Mouse (Mus musculus) forebrain, embryonic 13.5 days (tissue): ENCODE measurements around the gene Nab2. TPM values are rescaled to one million over a fixed set of nuclear protein-coding genes. Genes with fewer than 3 reads are reported as not detected.
A peak's percentile ranks its signal among the peaks of the same experiment; 100 is the strongest.

Experiments
- ATAC-seq: fragments of 200-750 bp; cut with Nextera tagmentation; 2 replicates; pipeline ENCODE4 v1.8.0; 2017
- H3K27ac ChIP-seq: fragments of 300-500 bp; sonication (generic); 2 replicates; pipeline ENCODE4 v1.5.1; 2015; ENCODE audit warnings: inconsistent platforms, mild to moderate bottlenecking, moderate library complexity
- H3K27me3 ChIP-seq: fragments of 300-500 bp; sonication (generic); 2 replicates; pipeline ENCODE4 v1.6.1; 2015; ENCODE audit warnings: mild to moderate bottlenecking, inconsistent platforms
- H3K36me3 ChIP-seq: fragments of 300-500 bp; sonication (generic); 2 replicates; pipeline ENCODE4 v1.6.1; 2015; ENCODE audit warnings: mild to moderate bottlenecking, inconsistent platforms; ENCODE audit not compliant: poor library complexity, severe bottlenecking
- H3K4me1 ChIP-seq: fragments of 300-500 bp; sonication (generic); 2 replicates; pipeline ENCODE4 v1.6.1; 2015; ENCODE audit warnings: inconsistent platforms
- H3K4me2 ChIP-seq: fragments of 300-500 bp; sonication (generic); 2 replicates; pipeline ENCODE4 v1.6.1; 2015; ENCODE audit warnings: inconsistent platforms, mild to moderate bottlenecking, moderate library complexity
- H3K4me3 ChIP-seq: fragments of 300-500 bp; sonication (generic); 2 replicates; pipeline ENCODE4 v1.5.1; 2015; ENCODE audit warnings: mild to moderate bottlenecking, inconsistent platforms
- H3K9ac ChIP-seq: fragments of 300-500 bp; sonication (generic); 2 replicates; pipeline ENCODE4 v1.6.1; 2015; ENCODE audit warnings: mild to moderate bottlenecking, inconsistent platforms
- H3K9me3 ChIP-seq: fragments of 300-500 bp; sonication (generic); replicated peaks from 2 replicates; pipeline ENCODE4 v1.6.1; 2016; ENCODE audit warnings: inconsistent platforms
- WGBS: fragments of 180-500 bp; shearing (Covaris S2); methylation state at CpG from one replicate; pipeline ENCODE4 v1.1.7; 2015; 5-methylcytosine and 5-hydroxymethylcytosine counted together
- polyA plus RNA-seq: library from polyadenylated mRNA; unstranded; fragments of >200 nt; fragmentation: Nextera tagmentation; extraction: Ambion mirVana; gene quantifications from 2 replicates; pipeline ENCODE4 v1.2.1, GENCODE M21; 2015

The Nab2 gene
- polyA plus RNA-seq, 1 experiment from 2014 or later, result 1.6 TPM

- Histone ChIP-seq H3K4me1 (no peaks in the 10 kb centered on the region), H3K9me3 (no peaks in the 10 kb centered on the region), H3K4me3 (no peak overlapping the region), H3K36me3 (no peaks in the 10 kb centered on the region), H3K4me2 (no peak overlapping the region), H3K27ac (no peak overlapping the region), H3K27me3 (no peaks in the 10 kb centered on the region), H3K9ac (no peak overlapping the region)
- WGBS, result 82% methylated on average over 7 of the region's 7 CpGs
- no peak for ATAC-seq
Observed at GRCm38 (mm10) chr10:127632668-127633271, 35.6 kb downstream of the Nab2 start.

DNA sequence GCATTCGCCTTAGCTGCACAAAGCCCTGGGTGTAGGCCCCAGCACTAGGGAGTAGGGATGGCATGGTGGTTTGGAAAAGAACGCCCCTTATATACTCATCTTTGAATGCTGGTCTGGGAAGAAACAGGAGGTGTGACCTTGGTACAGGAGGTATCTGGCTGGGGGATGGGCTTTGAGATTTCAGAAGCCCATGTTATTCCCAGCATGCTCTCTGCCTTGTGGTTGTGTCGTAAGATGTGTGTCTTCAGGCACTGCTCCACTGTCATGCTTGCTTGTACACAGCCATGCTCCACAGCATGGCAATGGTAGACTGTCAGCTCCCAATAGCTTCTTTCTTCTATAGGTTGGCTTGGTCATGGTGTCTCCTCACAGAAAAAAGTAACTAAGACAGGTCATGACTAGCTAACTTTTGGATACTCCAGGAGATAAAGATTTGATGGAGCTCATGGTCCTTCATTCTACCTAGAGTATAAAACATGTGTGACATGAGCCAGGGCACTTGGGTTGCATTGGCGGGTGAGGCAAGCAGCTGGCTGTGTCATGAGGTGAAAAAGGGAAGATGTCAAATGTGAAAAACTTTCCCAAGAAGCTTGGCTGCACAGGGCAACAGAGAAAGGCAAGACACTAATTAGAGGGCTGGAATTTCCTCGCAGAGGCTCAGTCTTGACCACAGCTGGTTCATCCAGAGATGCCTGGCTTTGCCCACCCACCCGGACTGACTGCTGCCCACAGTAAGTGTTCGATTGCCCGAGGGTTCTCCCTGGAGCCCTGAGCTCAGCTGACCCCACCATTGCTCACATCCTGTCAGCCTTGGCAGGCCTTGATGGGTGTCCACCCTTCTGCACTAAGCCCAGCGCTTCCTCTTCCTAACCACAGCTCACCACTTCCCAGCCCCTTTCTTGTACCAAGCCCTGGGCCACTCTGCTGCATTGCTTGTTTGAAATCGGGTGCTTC is 36.8 kb downstream of the Nab2 start:
- Histone ChIP-seq H3K4me1 (no peaks in the 10 kb centered on the region), H3K27ac (no peak overlapping the region), H3K9me3 (0 out of 2 replicates have a peak, but pooled peaks cover 4% of the 10 kb centered on the region), H3K4me3 (no peak overlapping the region), H3K36me3 (no peaks in the 10 kb centered on the region), H3K9ac (no peak overlapping the region), H3K4me2 (no peak overlapping the region), H3K27me3 (no peaks in the 10 kb centered on the region)
- WGBS, result 87% methylated on average over 10 of the region's 10 CpGs
- ATAC-seq, result no peak

GRCm38 (mm10) chr10:127626433-127626832 is 41.9 kb downstream of the Nab2 start:
- H3K4me1 ChIP-seq, result peaks cover 9% of the 10 kb centered on the region
- H3K4me3 ChIP-seq, result no peak overlapping the region
- 0 out of 2 replicates have a peak, but pooled peaks cover 4% of the 10 kb centered on the region for H3K9me3 ChIP-seq
- no peak for ATAC-seq
- no peaks in the 10 kb centered on the region for H3K36me3 ChIP-seq
- no peaks in the 10 kb centered on the region for H3K27me3 ChIP-seq
- 93% methylated on average over 3 of the region's 3 CpGs for WGBS
- H3K4me2 ChIP-seq, result no peak overlapping the region
- H3K27ac ChIP-seq, result no peak overlapping the region
- H3K9ac ChIP-seq, result no peak overlapping the region

DNA sequence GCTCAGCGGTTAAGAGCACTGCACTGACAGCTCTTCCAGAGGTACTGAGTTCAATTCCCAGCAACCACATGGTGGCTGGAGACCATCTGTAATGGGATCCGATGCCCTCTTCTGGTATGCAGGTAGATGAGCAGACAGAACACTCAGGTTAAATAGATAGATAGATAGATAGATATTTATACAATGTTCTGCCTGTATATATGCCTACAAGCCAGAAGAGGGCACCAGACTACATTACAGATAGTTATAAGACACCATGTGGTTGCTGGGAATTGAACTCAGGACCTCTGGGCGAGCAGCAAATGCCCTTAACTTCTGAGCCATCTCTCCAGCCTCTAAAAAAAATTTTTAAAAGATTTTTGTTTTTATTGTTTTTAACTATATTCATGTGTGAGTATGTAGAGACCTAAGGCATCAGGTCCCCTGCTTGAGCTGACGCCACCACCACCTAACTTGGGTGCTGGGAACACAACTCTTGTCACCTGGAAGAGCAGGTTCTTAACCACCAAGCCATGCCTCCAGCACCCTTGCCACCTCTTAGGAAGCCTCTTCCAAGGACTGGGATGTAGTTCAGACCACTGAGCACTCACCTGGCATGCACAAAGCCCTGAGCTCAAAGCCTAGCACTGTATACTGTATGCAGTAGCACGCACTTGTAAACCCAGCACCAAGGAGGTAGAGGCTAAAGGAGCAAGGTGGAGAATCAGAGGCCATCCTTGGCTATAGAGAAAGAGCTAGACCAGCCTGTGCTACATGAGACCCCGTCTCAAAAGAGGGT is 44.7 kb downstream of the Nab2 start:
- ATAC-seq, result no peak
- no peak overlapping the region for H3K9ac ChIP-seq
- H3K27ac ChIP-seq, result no peak overlapping the region
- 90% methylated on average over 6 of the region's 6 CpGs for WGBS
- no peaks in the 10 kb centered on the region for H3K36me3 ChIP-seq
- H3K9me3 ChIP-seq, result 0 out of 2 replicates have a peak, but pooled peaks cover 4% of the 10 kb centered on the region
- H3K27me3 ChIP-seq, result no peaks in the 10 kb centered on the region
- no peak overlapping the region for H3K4me3 ChIP-seq
- no peak overlapping the region for H3K4me2 ChIP-seq
- H3K4me1 ChIP-seq, result peaks cover 24% of the 10 kb centered on the region

GRCm38 (mm10) chr10:127622661-127623060 is 45.7 kb downstream of the Nab2 start:
- no peak for ATAC-seq
- H3K27me3 ChIP-seq, result no peaks in the 10 kb centered on the region
- H3K9me3 ChIP-seq, result 0 out of 2 replicates have a peak, but pooled peaks cover 4% of the 10 kb centered on the region
- peaks cover 33% of the 10 kb centered on the region for H3K4me1 ChIP-seq
- no peak overlapping the region for H3K27ac ChIP-seq
- H3K4me3 ChIP-seq, result no peak overlapping the region
- H3K36me3 ChIP-seq, result no peaks in the 10 kb centered on the region
- 64% methylated on average over 4 of the region's 4 CpGs for WGBS
- no peak overlapping the region for H3K9ac ChIP-seq
- no peak overlapping the region for H3K4me2 ChIP-seq

GRCm38 (mm10) chr10:127622057-127622392 is 46.3 kb downstream of the Nab2 start:
- no peaks in the 10 kb centered on the region for H3K27me3 ChIP-seq
- ATAC-seq, result peak; percentile 23
- peak overlapping the region; percentile 88 for H3K4me2 ChIP-seq
- 0 out of 2 replicates have a peak, but pooled peaks cover 4% of the 10 kb centered on the region for H3K9me3 ChIP-seq
- H3K9ac ChIP-seq, result peak overlapping the region; percentile 73
- peak overlapping the region; percentile 88 for H3K4me3 ChIP-seq
- peak overlapping the region; percentile 92 for H3K27ac ChIP-seq
- WGBS, result under 1% methylated on average over 13 of the region's 13 CpGs
- H3K36me3 ChIP-seq, result peaks cover 3% of the 10 kb centered on the region; the same call in 1 of the 2 replicates
- peaks cover 40% of the 10 kb centered on the region for H3K4me1 ChIP-seq

- Histone ChIP-seq H3K27ac (peak overlapping the region; percentile 92), H3K4me1 (peaks cover 44% of the 10 kb centered on the region), H3K4me3 (peak overlapping the region; percentile 88), H3K27me3 (no peaks in the 10 kb centered on the region), H3K36me3 (peaks cover 4% of the 10 kb centered on the region; the same call in 1 of the 2 replicates), H3K9me3 (no peaks in the 10 kb centered on the region), H3K9ac (peak overlapping the region; percentile 73), H3K4me2 (peak overlapping the region; percentile 88)
- peak; percentile 88 for ATAC-seq
- WGBS, result 0% methylated on average over 34 of the region's 39 CpGs
Observed at GRCm38 (mm10) chr10:127621191-127622056, 46.9 kb downstream of the Nab2 start.

GRCm38 (mm10) chr10:127620406-127621190 is 47.8 kb downstream of the Nab2 start, which contains the start of gene Lrp1:
Gene Lrp1 (minus strand): TSS chr10:127621148.
- ATAC-seq, result peak; percentile 81
- Histone ChIP-seq H3K9ac (peak within 1 kb of the TSS; percentile 95), H3K27ac (peak within 1 kb of the TSS; percentile 92), H3K36me3 (peaks cover 4% of the 10 kb centered on the region; the same call in 1 of the 2 replicates), H3K9me3 (no peaks in the 10 kb centered on the region), H3K27me3 (no peaks in the 10 kb centered on the region), H3K4me3 (peak within 1 kb of the TSS; percentile 88), H3K4me1 (peaks cover 53% of the 10 kb centered on the region), H3K4me2 (peak within 1 kb of the TSS; percentile 88)
- WGBS, result under 1% methylated on average over 26 of the region's 32 CpGs

- H3K36me3 ChIP-seq, result peaks cover 4% of the 10 kb centered on the region; the same call in 1 of the 2 replicates
- H3K9ac ChIP-seq, result peak overlapping the region; percentile 95
- H3K4me3 ChIP-seq, result peak overlapping the region; percentile 88
- 0% methylated on average over 11 of the region's 12 CpGs for WGBS
- peaks cover 59% of the 10 kb centered on the region for H3K4me1 ChIP-seq
- H3K9me3 ChIP-seq, result no peaks in the 10 kb centered on the region
- H3K4me2 ChIP-seq, result peak overlapping the region; percentile 88
- no peaks in the 10 kb centered on the region for H3K27me3 ChIP-seq
- H3K27ac ChIP-seq, result peak overlapping the region; percentile 89
- 0 out of 2 replicates have a peak, but pooled peaks have one; percentile 0 for ATAC-seq
Observed at GRCm38 (mm10) chr10:127619941-127620405, 48.4 kb downstream of the Nab2 start.

GRCm38 (mm10) chr10:127619119-127619721 is 49.1 kb downstream of the Nab2 start:
- WGBS, result 33% methylated on average over 8 of the region's 8 CpGs
- Histone ChIP-seq H3K4me2 (peak overlapping the region; percentile 88), H3K4me1 (peaks cover 66% of the 10 kb centered on the region), H3K36me3 (peaks cover 4% of the 10 kb centered on the region; the same call in 1 of the 2 replicates), H3K27ac (no peak overlapping the region), H3K27me3 (no peaks in the 10 kb centered on the region), H3K9me3 (no peaks in the 10 kb centered on the region), H3K9ac (peak overlapping the region; percentile 95), H3K4me3 (peak overlapping the region; percentile 88)
- ATAC-seq, result no peak
